Mouse (Mus musculus) spleen, adult 2 months (tissue): ENCODE data around the gene Dmrtc1a.
"Not testable (repeated sequence)": the region's sequence is repeated elsewhere in the genome, so short reads cannot be mapped to it uniquely, and the experiment has no call there.

Source experiments
- CTCF ChIP-seq: fragments of 200-500 bp; IDR thresholded peaks from 2 replicates; pipeline ENCODE4 v1.5.1; 2011; ENCODE audit warnings: mild to moderate bottlenecking, inconsistent platforms; ENCODE audit not compliant: insufficient read depth, insufficient read length, insufficient replicate concordance; ENCODE audit errors: extremely low read depth
- POLR2A ChIP-seq: fragments of 200-500 bp; IDR thresholded peaks from 2 replicates; pipeline ENCODE4 v1.6.1; 2011; ENCODE audit warnings: low read depth, low read length, inconsistent platforms

DNA sequence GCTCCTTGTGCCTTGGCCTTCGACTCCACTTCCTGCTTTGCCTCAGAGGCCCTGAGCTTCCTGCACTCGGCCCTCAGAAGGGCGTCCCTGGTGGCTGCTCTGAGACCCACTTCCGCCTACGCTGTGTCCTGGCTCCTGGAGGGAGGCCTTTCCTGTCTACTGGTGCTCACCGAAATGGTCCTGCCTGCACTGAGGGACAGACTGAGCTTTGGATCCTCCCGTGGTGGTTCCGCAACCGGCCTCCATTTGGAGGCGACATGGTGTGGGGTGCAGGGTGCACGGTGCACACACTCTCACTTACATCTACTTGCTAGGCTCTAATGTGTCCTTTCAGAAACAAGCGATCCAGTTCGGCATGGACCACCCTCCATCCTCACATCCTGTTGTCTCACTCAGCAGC, 54.0 kb downstream of the Dmrtc1a start, which contains the start of gene Dmrtc1c2:
- TF ChIP-seq POLR2A, CTCF: not testable (repeated sequence)
